Mouse (Mus musculus) intestine, embryonic 16.5 days (tissue): ENCODE data around the gene Ccdc93. TPM values are rescaled to one million over a fixed set of nuclear protein-coding genes. Genes with fewer than 3 reads are reported as not detected.
A peak's percentile ranks its signal among the peaks of the same experiment; 100 is the strongest.

ENCODE experiments used
- ATAC-seq: fragments of 200-750 bp; cut with Nextera tagmentation; 2 replicates; pipeline ENCODE4 v1.8.0; 2017; ENCODE audit warnings: moderate TSS enrichment, moderate library complexity
- H3K27ac ChIP-seq: fragments of 300-500 bp; sonication (generic); 2 replicates; pipeline ENCODE4 v1.5.1; 2014; ENCODE audit warnings: mild to moderate bottlenecking, low read length
- H3K27me3 ChIP-seq: fragments of 300-500 bp; sonication (generic); replicated peaks from 2 replicates; pipeline ENCODE4 v1.6.1; 2014; ENCODE audit warnings: low read length, control low read depth, mixed read lengths; ENCODE audit not compliant: control insufficient read depth, insufficient read depth
- H3K36me3 ChIP-seq: fragments of 300-500 bp; sonication (generic); 2 replicates; pipeline ENCODE4 v1.6.1; 2014; ENCODE audit warnings: low read length, control low read depth; ENCODE audit not compliant: control insufficient read depth, insufficient read depth
- H3K4me1 ChIP-seq: fragments of 300-500 bp; sonication (generic); 2 replicates; pipeline ENCODE4 v1.6.1; 2014; ENCODE audit warnings: low read length, control low read depth, mixed read lengths; ENCODE audit not compliant: control insufficient read depth, insufficient read depth
- H3K4me2 ChIP-seq: fragments of 300-500 bp; sonication (generic); 2 replicates; pipeline ENCODE4 v1.6.1; 2014; ENCODE audit warnings: low read depth, low read length, control low read depth
- H3K4me3 ChIP-seq: fragments of 300-500 bp; sonication (generic); 2 replicates; pipeline ENCODE4 v1.5.1; 2014; ENCODE audit warnings: mild to moderate bottlenecking, low read length
- H3K9ac ChIP-seq: fragments of 300-500 bp; sonication (generic); 2 replicates; pipeline ENCODE4 v1.6.1; 2014; ENCODE audit warnings: low read depth, low read length
- H3K9me3 ChIP-seq: fragments of 300-500 bp; sonication (generic); 2 replicates; pipeline ENCODE4 v1.6.1; 2016; ENCODE audit warnings: low read length, control low read depth; ENCODE audit not compliant: control insufficient read depth
- WGBS: fragments of 180-500 bp; shearing (Covaris S2); extraction: QIAGEN DNeasy Blood & Tissue Kit; methylation state at CpG from one replicate; pipeline ENCODE4 v1.1.7; 2014; 5-methylcytosine and 5-hydroxymethylcytosine counted together
- polyA plus RNA-seq: library from polyadenylated mRNA; unstranded; fragments of >200 nt; fragmentation: Nextera tagmentation; extraction: Ambion mirVana; gene quantifications from 2 replicates; pipeline ENCODE4 v1.2.1, GENCODE M21; 2015

The Ccdc93 gene
- polyA plus RNA-seq, 1 experiment from 2014 or later: 10.7 TPM

- Histone ChIP-seq H3K4me3 (no peak overlapping the region), H3K4me2 (no peak overlapping the region), H3K27ac (no peak overlapping the region), H3K27me3 (no peaks in the 10 kb centered on the region), H3K9ac (no peak overlapping the region), H3K36me3 (peaks cover 15% of the 10 kb centered on the region), H3K4me1 (no peaks in the 10 kb centered on the region), H3K9me3 (no peaks in the 10 kb centered on the region)
- WGBS: 65% methylated on average over 13 of the region's 13 CpGs
- ATAC-seq: peak; percentile 68; the same call in 1 of the 2 replicates
These were observed 9.9 kb downstream of the Ccdc93 start for GRCm38 (mm10) chr1:121440535-121441381.

- H3K4me2 ChIP-seq: no peak overlapping the region
- WGBS: 87% methylated on average over 6 of the region's 6 CpGs
- ATAC-seq: no peak
- H3K27me3 ChIP-seq: no peaks in the 10 kb centered on the region
- no peak overlapping the region for H3K27ac ChIP-seq
- H3K9me3 ChIP-seq: no peaks in the 10 kb centered on the region
- peaks cover 24% of the 10 kb centered on the region for H3K36me3 ChIP-seq
- H3K4me1 ChIP-seq: no peaks in the 10 kb centered on the region
- no peak overlapping the region for H3K9ac ChIP-seq
- H3K4me3 ChIP-seq: no peak overlapping the region
These were observed 13.3 kb downstream of the Ccdc93 start for GRCm38 (mm10) chr1:121444147-121444546.

- Histone ChIP-seq H3K4me1 (no peaks in the 10 kb centered on the region), H3K36me3 (peaks cover 18% of the 10 kb centered on the region), H3K27ac (no peak overlapping the region), H3K9ac (no peak overlapping the region), H3K4me3 (no peak overlapping the region), H3K4me2 (no peak overlapping the region), H3K27me3 (no peaks in the 10 kb centered on the region), H3K9me3 (no peaks in the 10 kb centered on the region)
- ATAC-seq: no peak
- 93% methylated on average over 10 of the region's 10 CpGs for whole genome bisulfite sequencing
These were observed 16.4 kb downstream of the Ccdc93 start for GRCm38 (mm10) chr1:121447216-121447615.

- H3K9ac ChIP-seq: no peak overlapping the region
- 95% methylated on average over 19 of the region's 19 CpGs for WGBS
- H3K36me3 ChIP-seq: peaks cover 17% of the 10 kb centered on the region; the same call in 1 of the 2 replicates
- no peak overlapping the region for H3K27ac ChIP-seq
- H3K27me3 ChIP-seq: no peaks in the 10 kb centered on the region
- H3K4me1 ChIP-seq: no peaks in the 10 kb centered on the region
- H3K9me3 ChIP-seq: no peaks in the 10 kb centered on the region
- no peak overlapping the region for H3K4me2 ChIP-seq
- H3K4me3 ChIP-seq: no peak overlapping the region
- no peak for ATAC-seq
These were observed 17.3 kb downstream of the Ccdc93 start for GRCm38 (mm10) chr1:121448166-121448565.

- Histone ChIP-seq H3K9me3 (no peaks in the 10 kb centered on the region), H3K4me2 (no peak overlapping the region), H3K27ac (no peak overlapping the region), H3K4me3 (no peak overlapping the region), H3K4me1 (no peaks in the 10 kb centered on the region), H3K9ac (no peak overlapping the region), H3K27me3 (no peaks in the 10 kb centered on the region), H3K36me3 (peaks cover 17% of the 10 kb centered on the region; the same call in 1 of the 2 replicates)
- 83% methylated on average over 7 of the region's 7 CpGs for WGBS
- no peak for ATAC-seq
These were observed 20.2 kb downstream of the Ccdc93 start for GRCm38 (mm10) chr1:121451009-121451408.

GRCm38 (mm10) chr1:121452498-121452897 lies 21.6 kb downstream of the Ccdc93 start:
- H3K4me2 ChIP-seq: no peak overlapping the region
- H3K36me3 ChIP-seq: peaks cover 16% of the 10 kb centered on the region; the same call in 1 of the 2 replicates
- H3K4me1 ChIP-seq: no peaks in the 10 kb centered on the region
- H3K27ac ChIP-seq: no peak overlapping the region
- H3K9me3 ChIP-seq: no peaks in the 10 kb centered on the region
- 52% methylated on average over 6 of the region's 6 CpGs for WGBS
- no peak overlapping the region for H3K9ac ChIP-seq
- no peak overlapping the region for H3K4me3 ChIP-seq
- no peaks in the 10 kb centered on the region for H3K27me3 ChIP-seq
- no peak for ATAC-seq

GRCm38 (mm10) chr1:121453053-121453452 lies 22.2 kb downstream of the Ccdc93 start:
- Histone ChIP-seq H3K27me3 (no peaks in the 10 kb centered on the region), H3K27ac (no peak overlapping the region), H3K4me2 (no peak overlapping the region), H3K9me3 (no peaks in the 10 kb centered on the region), H3K4me1 (no peaks in the 10 kb centered on the region), H3K9ac (no peak overlapping the region), H3K36me3 (peaks cover 10% of the 10 kb centered on the region; the same call in 1 of the 2 replicates), H3K4me3 (no peak overlapping the region)
- ATAC-seq: no peak
- 83% methylated on average over 4 of the region's 4 CpGs for WGBS

GRCm38 (mm10) chr1:121454951-121455350 lies 24.1 kb downstream of the Ccdc93 start:
- Histone ChIP-seq H3K27ac (no peak overlapping the region), H3K9ac (no peak overlapping the region), H3K36me3 (peaks cover 3% of the 10 kb centered on the region; the same call in 1 of the 2 replicates), H3K27me3 (no peaks in the 10 kb centered on the region), H3K4me3 (no peak overlapping the region), H3K4me1 (no peaks in the 10 kb centered on the region), H3K9me3 (no peaks in the 10 kb centered on the region), H3K4me2 (no peak overlapping the region)
- WGBS: 78% methylated on average over 6 of the region's 6 CpGs
- no peak for ATAC-seq

GRCm38 (mm10) chr1:121460077-121460476 lies 29.2 kb downstream of the Ccdc93 start:
- Histone ChIP-seq H3K36me3 (0 out of 2 replicates have a peak, but pooled peaks cover 6% of the 10 kb centered on the region), H3K4me2 (no peak overlapping the region), H3K4me1 (peaks cover 8% of the 10 kb centered on the region), H3K9ac (no peak overlapping the region), H3K9me3 (no peaks in the 10 kb centered on the region), H3K27me3 (no peaks in the 10 kb centered on the region), H3K4me3 (no peak overlapping the region), H3K27ac (no peak overlapping the region)
- 59% methylated on average over 6 of the region's 6 CpGs for WGBS
- ATAC-seq: no peak
